Mouse (Mus musculus) heart, embryonic 13.5 days (tissue): ENCODE measurements at regions not wholly inside any gene's neighbourhood (a gene's known extent, or its start where the extent isn't known, plus 50 kb on each side); places are given as distances from the start of the nearest gene placed in this dataset.

Source experiments
- ATAC-seq: fragments of 200-750 bp; cut with Nextera tagmentation; 2 replicates; pipeline ENCODE4 v1.8.0; 2017; ENCODE audit warnings: moderate TSS enrichment; ENCODE audit not compliant: insufficient number of reproducible peaks, low FRiP score, low TSS enrichment; ENCODE audit errors: extremely low read depth
- H3K27ac ChIP-seq: fragments of 300-500 bp; sonication (generic); replicated peaks from 2 replicates; pipeline ENCODE4 v1.5.1; 2015; ENCODE audit warnings: moderate library complexity, mild to moderate bottlenecking, inconsistent platforms
- H3K27me3 ChIP-seq: fragments of 300-500 bp; sonication (generic); replicated peaks from 2 replicates; pipeline ENCODE4 v1.6.1; 2015; ENCODE audit warnings: mild to moderate bottlenecking, inconsistent platforms
- H3K36me3 ChIP-seq: fragments of 300-500 bp; sonication (generic); 2 replicates; pipeline ENCODE4 v1.6.1; 2015; ENCODE audit warnings: mild to moderate bottlenecking, inconsistent platforms
- H3K4me1 ChIP-seq: fragments of 300-500 bp; sonication (generic); 2 replicates; pipeline ENCODE4 v1.6.1; 2015; ENCODE audit warnings: inconsistent platforms
- H3K4me2 ChIP-seq: fragments of 300-500 bp; sonication (generic); 2 replicates; pipeline ENCODE4 v1.6.1; 2015; ENCODE audit warnings: inconsistent platforms, mild to moderate bottlenecking, moderate library complexity
- H3K4me3 ChIP-seq: fragments of 300-500 bp; sonication (generic); 2 replicates; pipeline ENCODE4 v1.5.1; 2015; ENCODE audit warnings: moderate library complexity, mild to moderate bottlenecking, inconsistent platforms
- H3K9ac ChIP-seq: fragments of 300-500 bp; sonication (generic); 2 replicates; pipeline ENCODE4 v1.6.1; 2015; ENCODE audit warnings: inconsistent platforms, mild to moderate bottlenecking, moderate library complexity
- H3K9me3 ChIP-seq: fragments of 300-500 bp; sonication (generic); 2 replicates; pipeline ENCODE4 v1.6.1; 2016; ENCODE audit warnings: inconsistent platforms
- WGBS: fragments of 180-500 bp; shearing (Covaris S2); methylation state at CpG from one replicate; pipeline ENCODE4 v1.1.7; 2015; ENCODE audit warnings: mixed read lengths; 5-methylcytosine and 5-hydroxymethylcytosine counted together

DNA sequence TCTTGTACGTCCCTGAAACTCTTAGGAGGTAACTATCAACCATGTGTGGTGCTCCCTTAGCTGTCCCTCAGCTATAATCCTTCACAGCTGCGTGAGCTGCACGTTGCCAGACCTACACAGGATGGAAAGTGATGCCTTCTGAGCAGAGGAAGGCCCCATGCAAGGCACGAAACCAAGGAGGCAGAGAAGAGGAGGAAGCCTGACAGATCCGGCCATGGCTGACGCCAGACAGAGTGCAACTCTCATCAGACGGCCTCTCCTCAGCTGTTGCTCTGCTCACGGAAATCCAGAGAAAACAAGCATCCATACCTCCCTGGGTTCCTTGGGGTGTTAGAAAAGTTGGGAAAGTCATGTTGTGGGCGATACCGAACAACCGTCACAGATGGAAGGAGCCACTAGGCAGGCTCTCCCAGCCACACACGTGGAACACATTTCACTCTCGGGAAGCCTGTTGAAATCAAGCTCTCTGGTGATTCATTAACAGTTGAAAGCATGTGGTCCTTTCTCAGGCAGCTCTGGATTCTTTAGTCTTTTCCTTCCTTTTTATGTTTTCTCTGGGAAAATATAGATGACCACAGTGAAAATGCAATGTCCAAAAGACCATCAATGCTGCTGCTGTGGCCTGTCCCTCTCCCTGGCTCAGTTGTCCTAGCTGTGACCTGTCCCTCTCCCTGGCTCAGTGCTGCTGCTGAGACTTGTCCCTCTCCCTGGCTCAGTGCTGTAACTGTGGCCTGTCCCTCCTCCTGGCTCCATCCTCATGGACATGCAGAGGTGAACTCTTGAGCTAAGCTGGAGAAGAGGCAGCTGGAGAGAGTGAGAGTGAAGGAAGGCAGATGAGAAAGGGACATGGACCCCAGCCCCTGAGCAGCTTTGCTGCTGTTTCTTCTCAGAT is 331.1 kb downstream of the Agtpbp1 start:
- H3K4me2 ChIP-seq: no peak overlapping the region

GRCm38 (mm10) chr13:59251252-59252006 is 333.6 kb downstream of the Agtpbp1 start:
- ATAC-seq: no peak
- Histone ChIP-seq H3K27ac (no peak overlapping the region), H3K4me3 (no peak overlapping the region), H3K4me2 (no peak overlapping the region), H3K4me1 (no peaks in the 10 kb centered on the region), H3K36me3 (no peaks in the 10 kb centered on the region), H3K9me3 (no peaks in the 10 kb centered on the region), H3K27me3 (0 out of 2 replicates have a peak, but pooled peaks cover 4% of the 10 kb centered on the region), H3K9ac (no peak overlapping the region)
- WGBS: 66% methylated on average over 12 of the region's 12 CpGs

More for the DNA sequence above, 331.1 kb downstream of the Agtpbp1 start:
- H3K27ac ChIP-seq: no peak overlapping the region
- 0 out of 2 replicates have a peak, but pooled peaks cover 4% of the 10 kb centered on the region for H3K27me3 ChIP-seq
- no peaks in the 10 kb centered on the region for H3K36me3 ChIP-seq
- H3K9ac ChIP-seq: no peak overlapping the region
- 65% methylated on average over 13 of the region's 13 CpGs for WGBS
- no peaks in the 10 kb centered on the region for H3K4me1 ChIP-seq
- H3K4me3 ChIP-seq: no peak overlapping the region
- no peaks in the 10 kb centered on the region for H3K9me3 ChIP-seq
- no peak for ATAC-seq

DNA sequence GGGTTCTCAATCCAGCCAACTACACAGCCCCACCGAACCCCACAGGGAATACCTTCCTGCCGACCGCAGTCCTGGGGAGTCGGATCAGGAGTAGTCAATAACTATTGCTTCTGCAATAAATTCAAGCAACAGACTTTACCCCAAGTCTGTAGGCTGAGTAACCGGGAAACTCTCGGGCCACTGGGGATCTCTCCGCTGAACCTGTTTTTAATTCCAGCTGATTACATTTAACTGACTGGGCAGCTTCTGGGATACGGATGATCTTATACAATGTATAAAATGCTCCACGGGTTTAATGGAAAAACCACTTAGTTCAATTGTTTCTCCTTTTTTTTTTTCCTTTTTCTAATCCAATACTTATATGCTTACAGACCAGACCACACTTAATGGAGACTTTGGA is 336.6 kb downstream of the Agtpbp1 start:
- Histone ChIP-seq H3K27ac (no peak overlapping the region), H3K27me3 (0 out of 2 replicates have a peak, but pooled peaks cover 4% of the 10 kb centered on the region), H3K36me3 (no peaks in the 10 kb centered on the region), H3K4me2 (no peak overlapping the region), H3K9ac (no peak overlapping the region), H3K4me3 (no peak overlapping the region), H3K4me1 (no peaks in the 10 kb centered on the region), H3K9me3 (no peaks in the 10 kb centered on the region)
- 81% methylated on average over 9 of the region's 9 CpGs for WGBS
- no peak for ATAC-seq

GRCm38 (mm10) chr13:59246984-59247537 is 338.0 kb downstream of the Agtpbp1 start:
- 72% methylated on average over 7 of the region's 7 CpGs for WGBS

DNA sequence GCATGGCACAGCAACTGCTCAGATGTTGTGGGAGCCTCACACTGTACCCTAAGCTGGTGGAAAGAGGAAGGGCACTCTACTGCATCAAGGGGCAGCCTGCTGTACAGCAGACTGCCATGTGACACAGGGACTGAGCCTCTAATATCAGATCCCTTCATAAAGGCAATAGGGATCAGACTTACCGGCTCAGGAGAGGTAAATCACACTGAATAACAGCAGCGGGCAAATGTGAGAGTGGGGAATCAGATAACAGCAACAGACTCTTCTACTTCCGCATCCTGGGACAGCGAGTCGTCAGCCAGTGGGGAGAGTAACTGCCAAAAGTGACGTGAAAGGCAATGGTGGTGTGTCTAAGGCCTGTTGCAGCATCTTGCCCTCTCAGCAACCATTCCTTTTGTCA is 339.0 kb downstream of the Agtpbp1 start:
- no peaks in the 10 kb centered on the region for H3K36me3 ChIP-seq
- no peak overlapping the region for H3K27ac ChIP-seq
- ATAC-seq: no peak
- WGBS: 43% methylated on average over 6 of the region's 6 CpGs
- H3K27me3 ChIP-seq: no peaks in the 10 kb centered on the region
- no peak overlapping the region for H3K9ac ChIP-seq
- no peaks in the 10 kb centered on the region for H3K9me3 ChIP-seq
- no peak overlapping the region for H3K4me2 ChIP-seq
- H3K4me1 ChIP-seq: no peaks in the 10 kb centered on the region
- H3K4me3 ChIP-seq: no peak overlapping the region

More at GRCm38 (mm10) chr13:59246984-59247537, 338.0 kb downstream of the Agtpbp1 start:
- Histone ChIP-seq H3K9ac (no peak overlapping the region), H3K27ac (no peak overlapping the region), H3K4me2 (no peak overlapping the region), H3K36me3 (no peaks in the 10 kb centered on the region), H3K9me3 (no peaks in the 10 kb centered on the region), H3K4me1 (no peaks in the 10 kb centered on the region), H3K27me3 (0 out of 2 replicates have a peak, but pooled peaks cover 4% of the 10 kb centered on the region), H3K4me3 (no peak overlapping the region)
- ATAC-seq: no peak

- ATAC-seq: no peak
- Histone ChIP-seq H3K4me2 (no peak overlapping the region), H3K36me3 (no peaks in the 10 kb centered on the region), H3K9me3 (no peaks in the 10 kb centered on the region), H3K4me1 (no peaks in the 10 kb centered on the region), H3K9ac (no peak overlapping the region), H3K27me3 (no peaks in the 10 kb centered on the region), H3K27ac (no peak overlapping the region), H3K4me3 (no peak overlapping the region)
- WGBS: 83% methylated on average over 1 of the region's 1 CpGs
Measured at GRCm38 (mm10) chr13:59244622-59245021, 340.4 kb downstream of the Agtpbp1 start.

GRCm38 (mm10) chr13:59242671-59243070 is 342.4 kb downstream of the Agtpbp1 start:
- Histone ChIP-seq H3K27ac (no peak overlapping the region), H3K36me3 (no peaks in the 10 kb centered on the region), H3K27me3 (no peaks in the 10 kb centered on the region), H3K9ac (no peak overlapping the region), H3K4me2 (no peak overlapping the region), H3K4me1 (peaks cover 5% of the 10 kb centered on the region; the same call in 1 of the 2 replicates), H3K9me3 (no peaks in the 10 kb centered on the region), H3K4me3 (no peak overlapping the region)
- WGBS: 51% methylated on average over 4 of the region's 4 CpGs
- ATAC-seq: no peak

DNA sequence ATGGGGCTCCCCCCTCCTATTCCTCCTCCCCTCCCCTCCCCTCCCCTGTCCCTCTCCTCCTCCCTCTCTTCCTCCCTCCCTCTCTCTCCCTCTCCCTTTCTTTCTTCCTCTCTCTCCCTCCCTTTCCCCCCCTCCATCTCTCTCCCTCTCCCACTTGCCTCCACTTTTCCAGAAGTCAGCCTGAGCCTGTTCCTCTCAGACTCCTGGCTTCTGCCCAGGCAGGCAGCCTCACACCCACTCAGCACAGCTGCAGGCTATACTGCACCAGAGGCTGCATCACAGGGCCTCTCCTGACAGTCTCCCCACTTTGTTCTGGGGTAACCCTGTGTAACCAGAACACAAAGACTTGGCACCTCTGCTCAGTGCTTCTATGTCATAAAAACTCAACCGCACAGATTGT is 346.3 kb downstream of the Agtpbp1 start:
- Histone ChIP-seq H3K4me2 (no peak overlapping the region), H3K4me3 (no peak overlapping the region), H3K36me3 (no peaks in the 10 kb centered on the region), H3K9me3 (no peaks in the 10 kb centered on the region), H3K27me3 (no peaks in the 10 kb centered on the region), H3K27ac (no peak overlapping the region), H3K4me1 (peaks cover 5% of the 10 kb centered on the region; the same call in 1 of the 2 replicates), H3K9ac (no peak overlapping the region)
- WGBS: 73% methylated on average over 1 of the region's 1 CpGs
- no peak for ATAC-seq

DNA sequence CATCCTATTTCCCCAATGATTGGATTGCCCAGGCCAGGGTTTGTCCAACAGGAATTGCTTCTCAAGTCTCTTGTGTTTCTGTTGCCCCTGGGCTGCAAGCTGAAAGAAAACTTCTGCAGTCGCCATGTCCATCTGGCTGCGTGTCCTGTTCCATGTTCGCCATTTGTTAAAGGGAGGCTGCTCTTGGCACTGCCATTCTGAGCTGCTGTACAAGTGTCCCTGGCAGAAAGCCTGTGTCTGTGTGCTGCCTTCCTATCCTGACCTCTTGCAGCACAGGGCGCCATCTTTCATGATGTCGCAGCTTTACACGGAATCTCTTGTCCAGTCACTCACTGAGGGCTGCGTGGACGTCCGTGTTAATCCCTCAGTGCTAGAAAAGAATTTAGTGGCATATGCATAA is 349.2 kb downstream of the Agtpbp1 start:
- H3K9ac ChIP-seq: no peak overlapping the region
- peaks cover 5% of the 10 kb centered on the region; the same call in 1 of the 2 replicates for H3K4me1 ChIP-seq
- WGBS: 84% methylated on average over 9 of the region's 9 CpGs
- no peaks in the 10 kb centered on the region for H3K9me3 ChIP-seq
- no peak for ATAC-seq
- H3K27me3 ChIP-seq: no peaks in the 10 kb centered on the region
- H3K4me3 ChIP-seq: no peak overlapping the region
- no peak overlapping the region for H3K4me2 ChIP-seq
- H3K27ac ChIP-seq: no peak overlapping the region
- H3K36me3 ChIP-seq: no peaks in the 10 kb centered on the region

DNA sequence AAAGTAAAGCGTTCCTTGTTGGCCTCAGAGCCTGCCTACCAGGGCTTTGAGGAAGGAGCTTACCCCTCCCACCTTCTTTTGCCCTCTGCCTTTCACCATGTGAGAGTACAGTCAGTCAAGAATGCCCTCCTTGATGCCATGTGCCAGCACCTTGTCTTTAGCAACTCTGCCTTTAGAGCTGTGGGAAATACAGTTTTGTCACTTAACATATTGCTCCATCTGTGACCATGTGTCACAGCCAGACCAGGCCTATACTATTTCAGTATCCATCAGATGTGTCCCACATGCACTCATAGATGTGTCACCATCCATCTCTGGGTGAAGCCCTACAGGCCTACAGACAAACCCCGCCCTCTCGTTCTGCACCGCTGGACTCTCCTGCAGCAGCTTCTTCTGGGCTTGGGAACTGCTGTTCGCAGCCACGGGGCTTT is 355.9 kb downstream of the Agtpbp1 start:
- ATAC-seq: no peak
- Histone ChIP-seq H3K27ac (no peak overlapping the region), H3K27me3 (no peaks in the 10 kb centered on the region), H3K4me3 (no peak overlapping the region), H3K4me2 (no peak overlapping the region), H3K36me3 (no peaks in the 10 kb centered on the region), H3K9ac (no peak overlapping the region), H3K4me1 (peaks cover 14% of the 10 kb centered on the region), H3K9me3 (no peaks in the 10 kb centered on the region)
- 79% methylated on average over 6 of the region's 6 CpGs for WGBS
